Mouse (Mus musculus) kidney, adult 2 months (tissue): ENCODE results near the gene Pnpt1. TPM values are rescaled to one million over a fixed set of nuclear protein-coding genes. Genes with fewer than 3 reads are reported as not detected.

Experiments
- DNase-seq: peaks from one replicate; pipeline ENCODE4 v3.0.0; 2021
- H3K27ac ChIP-seq: fragments of 200-500 bp; 2 replicates; pipeline ENCODE4 v1.5.1; 2012; ENCODE audit warnings: low read depth, low read length, control low read depth, inconsistent platforms; ENCODE audit not compliant: insufficient read depth
- H3K27me3 ChIP-seq: fragments of 200-500 bp; replicated peaks from 2 replicates; pipeline ENCODE4 v1.6.1; 2012; ENCODE audit warnings: mild to moderate bottlenecking, moderate library complexity, low read length, inconsistent platforms; ENCODE audit not compliant: control insufficient read depth, insufficient read depth
- H3K36me3 ChIP-seq: fragments of 200-500 bp; 2 replicates; pipeline ENCODE4 v1.6.1; 2012; ENCODE audit warnings: mild to moderate bottlenecking, moderate library complexity, low read length, inconsistent platforms; ENCODE audit not compliant: control insufficient read depth, insufficient read depth
- H3K4me1 ChIP-seq: fragments of 200-500 bp; 2 replicates; pipeline ENCODE4 v1.6.1; 2011; ENCODE audit warnings: low read length; ENCODE audit not compliant: control insufficient read depth, insufficient read depth
- H3K4me3 ChIP-seq: fragments of 200-500 bp; 2 replicates; pipeline ENCODE4 v1.5.1; 2011; ENCODE audit warnings: mild to moderate bottlenecking, low read depth, low read length, control low read depth; ENCODE audit not compliant: insufficient read depth
- CTCF ChIP-seq: fragments of 200-500 bp; conservative IDR thresholded peaks from 2 replicates; pipeline ENCODE4 v1.5.1; 2011; ENCODE audit warnings: low read depth, mild to moderate bottlenecking, control low read depth, low read length, moderate library complexity, mixed read lengths; ENCODE audit not compliant: insufficient read depth, insufficient read length
- POLR2A ChIP-seq: fragments of 200-500 bp; IDR thresholded peaks from one replicate; pipeline ENCODE4 v1.6.1; 2011; ENCODE audit warnings: low read depth, low read length, control low read depth
- WGBS: fragments of 180-500 bp; shearing (Covaris S2); methylation state at CpG from one replicate; pipeline ENCODE4 v1.1.7; 2018; 5-methylcytosine and 5-hydroxymethylcytosine counted together
- polyA plus RNA-seq: library from polyadenylated mRNA; depleted of rRNA; stranded (reverse); fragments of >200 nt; gene quantifications from 2 replicates; pipeline ENCODE4 v1.2.3, GENCODE M21; 2012; rRNA removed

The Pnpt1 gene
- polyA plus RNA-seq: 13.5 and 13.7 TPM in 2 replicates

GRCm38 (mm10) chr11:29130385-29131355 is at the start of gene Pnpt1:
TSS of gene Pnpt1 (plus strand) at chr11:29130744.
- Histone ChIP-seq H3K4me1 (no peaks in the 10 kb centered on the region), H3K27me3 (no peaks in the 10 kb centered on the region), H3K27ac (no peak within 1 kb of the TSS), H3K4me3 (peak within 1 kb of the TSS; percentile 82), H3K36me3 (no peaks in the 10 kb centered on the region; the same call in 1 of the 2 replicates)
- DNase-seq: peak; percentile 96
- TF ChIP-seq POLR2A (peak; percentile 21), CTCF (no peak)
- WGBS: 2% methylated on average over 50 of the region's 50 CpGs

GRCm38 (mm10) chr11:29092403-29092802 is 38.1 kb upstream of the Pnpt1 start:
- no peak for TF ChIP-seq POLR2A
- TF ChIP-seq CTCF: no peak
- peak; percentile 24 for DNase-seq
- Histone ChIP-seq H3K4me1 (no peaks in the 10 kb centered on the region), H3K27me3 (no peaks in the 10 kb centered on the region; the same call in 1 of the 2 replicates), H3K4me3 (no peak overlapping the region), H3K36me3 (no peaks in the 10 kb centered on the region), H3K27ac (no peak overlapping the region)
- WGBS: 61% methylated on average over 2 of the region's 2 CpGs

GRCm38 (mm10) chr11:29098926-29099325 is 31.6 kb upstream of the Pnpt1 start:
- TF ChIP-seq CTCF (no peak), POLR2A (no peak)
- Histone ChIP-seq H3K27me3 (no peaks in the 10 kb centered on the region; the same call in 1 of the 2 replicates), H3K27ac (no peak overlapping the region), H3K36me3 (no peaks in the 10 kb centered on the region), H3K4me3 (no peak overlapping the region), H3K4me1 (no peaks in the 10 kb centered on the region)
- WGBS: 24% methylated on average over 2 of the region's 2 CpGs
- DNase-seq: no peak

GRCm38 (mm10) chr11:29129862-29130384 is 621 bp upstream of the Pnpt1 start:
- WGBS: 46% methylated on average over 11 of the region's 11 CpGs
- DNase-seq: no peak
- no peaks in the 10 kb centered on the region for H3K4me1 ChIP-seq
- H3K4me3 ChIP-seq: peak overlapping the region; percentile 82
- no peaks in the 10 kb centered on the region for H3K27me3 ChIP-seq
- no peak overlapping the region for H3K27ac ChIP-seq
- TF ChIP-seq CTCF: no peak
- no peak for TF ChIP-seq POLR2A
- no peaks in the 10 kb centered on the region; the same call in 1 of the 2 replicates for H3K36me3 ChIP-seq

GRCm38 (mm10) chr11:29140671-29141070 is 10.1 kb downstream of the Pnpt1 start:
- Histone ChIP-seq H3K36me3 (peaks cover 3% of the 10 kb centered on the region; the same call in 1 of the 2 replicates), H3K4me3 (no peak overlapping the region), H3K4me1 (no peaks in the 10 kb centered on the region), H3K27ac (no peak overlapping the region), H3K27me3 (no peaks in the 10 kb centered on the region)
- DNase-seq: no peak
- 38% methylated on average over 1 of the region's 1 CpGs for WGBS
- TF ChIP-seq CTCF: no peak
- no peak for TF ChIP-seq POLR2A

GRCm38 (mm10) chr11:29148901-29149300 is 18.4 kb downstream of the Pnpt1 start:
- no peak for TF ChIP-seq POLR2A
- no peak for TF ChIP-seq CTCF
- WGBS: 85% methylated on average over 2 of the region's 2 CpGs
- Histone ChIP-seq H3K4me1 (no peaks in the 10 kb centered on the region), H3K27me3 (no peaks in the 10 kb centered on the region), H3K36me3 (peaks cover 3% of the 10 kb centered on the region), H3K4me3 (no peak overlapping the region), H3K27ac (no peak overlapping the region)
- no peak for DNase-seq

- WGBS: 91% methylated on average over 4 of the region's 4 CpGs
- no peaks in the 10 kb centered on the region; the same call in 1 of the 2 replicates for H3K36me3 ChIP-seq
These were observed 33.0 kb downstream of the Pnpt1 start for GRCm38 (mm10) chr11:29163569-29163968.

More at GRCm38 (mm10) chr11:29163569-29163968, 33.0 kb downstream of the Pnpt1 start:
- no peaks in the 10 kb centered on the region for H3K27me3 ChIP-seq
- H3K4me3 ChIP-seq: no peak overlapping the region
- no peak overlapping the region for H3K27ac ChIP-seq
- no peak for DNase-seq
- TF ChIP-seq POLR2A (no peak), CTCF (no peak)
- H3K4me1 ChIP-seq: 0 out of 2 replicates have a peak, but pooled peaks cover 3% of the 10 kb centered on the region
